Mouse (Mus musculus) urinary bladder, adult 2 months (tissue): ENCODE measurements around the gene Hist1h2ab. TPM values are rescaled to one million over a fixed set of nuclear protein-coding genes. Genes with fewer than 3 reads are reported as not detected.

Source experiments
- DNase-seq: peaks from one replicate; pipeline ENCODE4 v3.0.0; 2022; ENCODE audit warnings: low spot score
- polyA plus RNA-seq: library from polyadenylated mRNA; depleted of rRNA; stranded (reverse); fragments of >200 nt; gene quantifications from 2 replicates; pipeline ENCODE4 v1.2.3, GENCODE M21; 2012

Hist1h2ab gene
- polyA plus RNA-seq, 1 experiment: not detected

DNA sequence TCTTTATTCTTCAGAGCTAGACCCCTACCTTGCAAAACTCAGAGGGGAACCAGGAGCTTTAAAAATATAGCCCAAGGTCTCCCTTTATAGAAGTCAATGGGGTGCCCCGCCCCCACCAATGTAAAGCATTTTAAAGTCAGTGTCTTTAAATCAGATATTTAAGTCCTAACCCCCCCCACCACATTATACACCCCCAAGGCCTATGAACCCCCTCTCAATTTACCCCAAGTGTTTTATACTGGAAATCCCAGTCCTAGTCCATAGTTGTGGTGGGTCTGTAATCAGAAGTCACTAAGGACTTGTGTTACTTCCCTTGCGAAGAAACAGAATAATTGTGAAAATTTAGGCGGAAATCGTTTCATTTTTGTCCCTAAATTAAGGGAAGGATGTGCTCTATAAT is 12.9 kb upstream of the Hist1h2ab start:
- DNase-seq: no peak

DNA sequence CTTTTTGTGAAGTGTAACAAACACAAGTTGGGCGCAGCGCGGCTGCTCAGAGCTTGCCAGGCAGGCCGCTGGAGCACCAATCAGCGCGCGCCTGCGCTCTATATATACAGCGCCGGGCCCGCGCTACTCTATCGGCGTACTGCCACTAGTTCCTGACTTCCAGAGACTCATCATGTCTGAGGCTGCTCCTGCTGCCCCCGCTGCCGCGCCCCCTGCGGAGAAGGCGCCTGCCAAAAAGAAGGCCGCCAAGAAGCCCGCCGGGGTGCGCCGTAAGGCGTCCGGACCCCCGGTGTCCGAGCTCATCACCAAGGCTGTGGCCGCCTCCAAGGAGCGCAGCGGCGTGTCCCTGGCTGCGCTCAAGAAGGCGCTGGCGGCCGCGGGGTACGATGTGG is 12.3 kb upstream of the Hist1h2ab start, which contains the start of gene Hist1h1c:
Gene Hist1h1c, plus strand, starts transcription at position 132 of the 392 bp plus-strand sequence.
- peak; percentile 94 for DNase-seq

GRCm38 (mm10) chr13:23739069-23739921 is 11.6 kb upstream of the Hist1h2ab start:
- peak; percentile 84 for DNase-seq

DNA sequence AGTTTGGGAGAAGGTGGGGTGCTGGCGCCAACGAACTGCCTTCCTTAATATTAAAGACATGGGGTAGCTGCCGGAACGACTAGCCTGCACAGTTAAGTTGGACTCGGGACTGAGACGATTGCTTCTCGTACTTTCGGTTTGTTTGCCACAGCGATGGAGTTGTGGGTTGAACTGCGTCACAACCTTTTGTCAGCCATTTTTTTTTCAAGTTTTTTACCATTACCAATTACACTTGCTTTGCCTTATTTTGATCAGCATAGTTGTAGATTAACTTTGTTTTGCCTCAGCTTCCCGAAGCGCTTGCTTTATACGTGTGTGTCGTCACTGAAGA is 11.0 kb upstream of the Hist1h2ab start:
- DNase-seq: no peak

DNA sequence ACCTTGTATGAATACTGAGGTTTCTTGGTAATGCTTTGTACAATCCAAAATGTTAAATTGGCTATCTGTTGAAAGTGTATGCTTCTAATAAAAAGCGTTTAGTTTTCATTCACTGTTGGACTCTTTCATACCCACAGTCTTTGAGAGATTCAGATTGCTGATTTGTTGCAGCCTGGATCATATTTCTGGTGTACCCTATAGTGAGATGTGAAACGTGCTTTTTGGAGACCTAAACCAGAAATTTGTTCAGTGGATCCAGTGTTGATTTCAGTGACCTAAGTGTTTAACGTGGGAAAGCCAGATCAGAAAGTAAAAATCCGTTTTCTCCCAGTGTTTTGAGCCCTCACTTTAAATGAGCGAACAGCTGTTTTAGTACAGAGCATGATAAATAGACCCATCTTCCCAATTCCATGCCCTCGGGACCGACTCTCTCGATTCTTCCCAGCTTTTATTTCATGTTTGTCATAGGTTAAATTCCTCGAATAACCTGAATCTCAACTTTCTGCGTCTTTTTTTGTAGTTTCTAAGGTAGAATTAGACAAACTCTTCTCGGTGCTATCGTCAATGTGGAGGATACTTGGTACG is 10.6 kb upstream of the Hist1h2ab start:
- DNase-seq: no peak

- DNase-seq: no peak
Measured at GRCm38 (mm10) chr13:23740910-23741309, 10.0 kb upstream of the Hist1h2ab start.

DNA sequence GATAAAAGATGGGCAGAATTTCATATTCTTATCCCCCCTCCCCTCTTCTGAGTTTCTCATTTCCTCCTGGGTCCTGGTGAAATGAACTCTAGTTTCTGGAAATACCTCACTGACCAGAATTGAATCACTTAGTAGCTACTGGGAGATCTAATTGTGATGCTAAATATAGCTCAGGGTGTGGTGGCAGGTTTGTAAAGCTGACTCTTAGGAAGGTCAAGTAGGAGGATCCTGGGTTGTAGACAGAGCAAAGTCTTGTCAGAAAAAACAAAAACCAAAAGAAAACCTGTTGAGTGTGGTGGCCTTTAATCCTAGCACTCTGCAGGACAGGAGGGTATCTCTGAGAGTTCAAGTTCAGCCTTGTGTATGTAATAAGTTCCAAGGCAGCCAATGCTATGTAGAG is 8.9 kb upstream of the Hist1h2ab start:
- DNase-seq: no peak

GRCm38 (mm10) chr13:23743215-23743614 is 7.7 kb upstream of the Hist1h2ab start:
- DNase-seq: no peak

DNA sequence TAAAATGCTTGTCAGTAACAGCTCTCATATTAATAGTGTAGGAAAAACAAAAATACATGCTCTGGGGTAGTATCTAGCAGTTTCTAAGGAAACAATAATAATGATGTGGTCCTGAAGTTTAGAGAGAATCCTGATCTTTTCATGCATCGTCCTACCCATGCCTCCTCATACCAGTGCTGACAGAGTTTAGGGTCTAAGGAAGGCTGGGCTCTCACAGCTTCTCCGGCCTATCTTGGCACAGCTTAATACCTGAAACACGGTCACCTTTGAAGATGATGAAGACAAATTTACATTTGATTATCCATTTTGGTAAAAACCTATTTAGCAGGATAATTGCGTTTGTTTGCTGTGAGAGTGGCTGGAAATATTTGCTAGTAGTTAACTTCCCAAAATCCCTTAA is 7.0 kb upstream of the Hist1h2ab start:
- DNase-seq: no peak

DNA sequence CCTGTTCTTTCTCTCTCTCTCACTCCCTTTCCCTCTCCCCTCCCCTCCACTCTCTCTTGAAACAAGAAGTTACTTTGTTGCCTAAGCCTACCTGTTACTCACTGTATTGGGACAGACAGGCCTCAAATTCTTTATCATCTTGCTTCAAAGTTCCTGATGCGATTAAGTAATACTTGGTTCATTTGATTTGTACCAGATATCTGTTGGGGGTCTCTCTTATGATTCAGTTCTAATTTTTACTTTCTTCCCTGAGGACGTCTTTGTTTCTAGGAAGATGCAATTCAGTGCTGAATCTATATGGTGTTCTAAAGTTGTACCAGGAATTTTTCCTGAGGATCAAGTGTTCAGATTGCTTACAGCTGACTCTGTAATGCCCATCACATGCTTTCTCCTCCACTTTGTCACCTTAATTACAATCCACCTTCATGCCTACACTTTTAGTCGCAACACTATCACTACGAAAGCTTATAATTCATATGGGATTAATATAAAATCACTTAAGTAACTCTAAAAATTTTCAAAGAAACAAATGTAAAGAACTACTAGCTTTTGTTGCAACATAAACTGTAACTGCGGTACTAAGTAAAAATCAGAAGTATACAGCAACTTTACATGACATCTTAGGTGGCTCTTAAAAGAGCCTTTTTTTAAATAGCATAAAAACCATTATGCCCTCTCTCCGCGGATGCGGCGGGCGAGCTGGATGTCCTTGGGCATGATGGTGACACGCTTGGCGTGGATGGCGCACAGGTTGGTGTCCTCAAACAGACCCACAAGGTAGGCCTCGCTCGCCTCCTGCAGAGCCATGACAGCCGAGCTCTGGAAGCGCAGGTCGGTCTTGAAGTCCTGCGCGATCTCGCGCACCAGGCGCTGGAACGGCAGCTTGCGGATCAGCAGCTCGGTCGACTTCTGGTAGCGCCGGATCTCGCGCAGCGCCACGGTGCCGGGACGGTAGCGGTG is 6.2 kb upstream of the Hist1h2ab start:
- DNase-seq: no peak

DNA sequence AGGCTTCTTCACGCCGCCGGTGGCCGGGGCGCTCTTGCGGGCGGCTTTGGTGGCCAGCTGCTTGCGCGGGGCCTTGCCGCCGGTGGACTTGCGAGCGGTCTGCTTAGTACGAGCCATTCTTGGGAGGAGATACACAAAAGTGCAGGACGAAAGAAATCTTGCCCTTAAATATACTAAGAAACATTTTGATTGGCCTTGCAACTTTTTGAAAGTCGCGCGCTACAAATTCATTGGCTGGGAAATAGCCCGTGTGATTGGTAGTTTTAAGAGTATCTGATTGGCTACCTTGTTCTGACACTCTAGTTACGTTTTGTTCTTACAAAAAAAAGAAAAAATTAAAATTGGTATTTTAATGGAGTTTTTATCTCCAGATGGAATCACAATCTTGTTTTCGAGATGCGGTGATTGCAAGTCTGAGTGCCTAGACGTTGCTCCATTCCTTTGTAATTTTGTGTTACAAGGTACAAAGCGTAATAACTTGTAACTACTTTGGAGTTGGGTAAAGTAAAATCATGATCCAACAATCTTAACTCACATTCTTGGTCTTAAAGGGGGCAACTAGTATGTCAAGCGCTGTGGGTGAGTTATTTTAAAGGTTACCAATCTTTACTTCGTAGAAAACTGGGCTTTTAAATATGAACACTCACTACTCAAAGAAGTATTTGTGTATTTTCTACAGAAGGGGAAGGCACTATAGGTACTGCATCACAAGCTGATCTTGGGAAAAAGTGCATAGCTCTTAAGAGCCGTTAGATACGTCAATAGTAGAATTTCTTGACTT is 5.4 kb upstream of the Hist1h2ab start, which contains the start of gene Hist1h3c:
Gene Hist1h3c, minus strand, starts transcription at position 222 of the 781 bp plus-strand sequence.
- peak; percentile 45 for DNase-seq

DNA sequence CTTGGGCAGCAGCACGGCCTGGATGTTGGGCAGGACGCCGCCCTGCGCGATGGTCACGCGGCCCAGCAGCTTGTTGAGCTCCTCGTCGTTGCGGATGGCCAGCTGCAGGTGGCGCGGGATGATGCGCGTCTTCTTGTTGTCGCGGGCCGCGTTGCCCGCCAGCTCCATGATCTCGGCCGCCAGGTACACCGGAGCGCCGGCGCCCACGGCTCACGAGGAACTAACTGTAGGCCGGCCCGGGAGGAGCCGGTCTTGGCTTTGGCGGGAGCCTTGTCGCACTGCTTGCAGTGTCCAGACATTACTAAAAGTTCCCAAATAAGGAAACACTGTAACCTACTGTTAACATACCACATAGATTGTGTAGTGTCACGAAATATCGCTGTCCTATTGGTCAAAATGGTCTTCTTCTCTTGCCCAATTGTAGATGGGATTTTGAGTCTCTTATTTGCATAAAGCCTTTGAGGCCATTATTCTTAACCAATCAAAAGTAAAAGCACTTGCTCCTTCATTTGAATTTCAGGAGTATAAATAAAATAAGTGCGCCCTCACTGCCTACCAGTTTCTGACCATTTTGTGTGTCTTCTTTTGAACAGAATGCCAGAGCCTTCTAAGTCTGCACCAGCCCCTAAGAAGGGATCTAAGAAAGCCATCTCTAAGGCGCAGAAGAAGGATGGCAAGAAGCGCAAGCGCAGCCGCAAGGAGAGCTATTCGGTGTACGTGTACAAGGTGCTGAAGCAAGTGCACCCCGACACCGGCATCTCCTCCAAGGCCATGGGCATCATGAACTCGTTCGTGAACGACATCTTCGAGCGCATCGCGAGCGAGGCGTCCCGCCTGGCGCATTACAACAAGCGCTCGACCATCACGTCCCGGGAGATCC is 4.5 kb upstream of the Hist1h2ab start, which contains the start of gene Hist1h2bb:
Gene Hist1h2bb, plus strand, starts transcription at position 534 of the 880 bp plus-strand sequence.
- DNase-seq: peak; percentile 70

DNA sequence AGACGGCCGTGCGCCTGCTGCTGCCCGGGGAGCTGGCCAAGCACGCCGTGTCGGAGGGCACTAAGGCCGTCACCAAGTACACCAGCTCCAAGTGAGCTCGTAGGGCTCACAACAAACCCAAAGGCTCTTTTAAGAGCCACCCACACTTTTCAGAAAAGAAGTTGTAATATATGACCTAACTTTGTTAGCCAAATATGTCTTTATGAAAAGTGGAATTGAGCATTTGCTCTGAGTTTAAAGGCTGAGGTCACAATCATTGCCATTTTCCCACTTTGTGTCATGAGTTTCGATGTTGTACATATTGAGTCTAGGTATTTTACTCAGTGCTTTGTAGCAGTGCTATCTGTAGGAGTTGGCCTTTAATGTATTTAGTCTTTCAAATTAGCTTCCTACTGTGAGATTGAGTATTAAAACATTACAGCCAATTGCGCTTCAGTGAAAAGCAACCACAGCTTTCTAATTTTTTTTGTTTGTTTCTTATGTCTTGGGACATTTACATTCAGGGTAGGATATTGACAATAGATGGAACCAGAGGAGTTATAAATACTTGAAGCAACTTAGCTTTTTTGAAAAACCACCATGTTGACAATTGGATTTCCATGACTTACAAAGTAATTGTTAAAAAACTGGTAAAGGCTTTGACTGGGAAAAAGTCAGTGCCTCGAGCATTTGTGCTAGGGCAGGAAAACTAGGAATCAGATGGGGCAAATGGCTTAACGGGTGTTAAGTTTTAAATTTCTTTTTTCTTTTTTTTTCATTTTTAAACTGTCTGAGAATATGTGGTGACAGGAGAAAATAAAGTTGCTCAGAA is 3.6 kb upstream of the Hist1h2ab start:
- no peak for DNase-seq

- no peak for DNase-seq
Measured at GRCm38 (mm10) chr13:23747892-23748288, 3.0 kb upstream of the Hist1h2ab start.

- DNase-seq: no peak
Measured at GRCm38 (mm10) chr13:23749563-23750121, 1.3 kb upstream of the Hist1h2ab start.

DNA sequence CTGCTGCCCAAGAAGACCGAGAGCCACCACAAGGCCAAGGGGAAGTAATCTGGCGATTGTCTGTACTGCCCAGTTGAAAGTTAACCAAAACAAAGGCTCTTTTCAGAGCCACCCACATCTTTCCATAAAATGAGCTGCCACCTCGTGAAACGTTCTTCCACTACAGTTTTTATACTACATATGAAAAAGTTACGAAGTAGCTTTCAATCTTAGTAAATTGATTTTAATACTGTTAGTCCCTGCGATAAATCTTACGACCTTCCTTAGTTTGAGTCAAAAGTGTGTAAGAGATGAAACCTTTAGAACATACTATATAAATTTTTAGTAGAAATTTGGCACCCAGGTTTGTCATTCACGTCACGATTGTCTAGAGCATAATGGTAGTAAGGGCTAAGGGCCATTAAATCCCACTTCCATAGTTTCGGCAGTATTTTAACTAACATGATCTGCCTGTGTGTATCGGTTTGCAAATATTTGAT is 591 bp downstream of the Hist1h2ab start:
- DNase-seq: no peak

GRCm38 (mm10) chr13:23752067-23752741 is 1.3 kb downstream of the Hist1h2ab start, which contains the start of gene Hist1h3b:
Hist1h3b (plus strand) TSS chr13:23752267.
- DNase-seq: peak; percentile 50

GRCm38 (mm10) chr13:23752742-23753172 is 1.8 kb downstream of the Hist1h2ab start:
- DNase-seq: no peak
